Mouse (Mus musculus) gastrocnemius, adult 8-10 months (tissue): ENCODE measurements around the gene Pltp. TPM values are rescaled to one million over a fixed set of nuclear protein-coding genes. Genes with fewer than 3 reads are reported as not detected.
"Not testable (repeated sequence)": the region's sequence is repeated elsewhere in the genome, so short reads cannot be mapped to it uniquely, and the experiment has no call there.

Source experiments
- DNase-seq, 2 experiments: peaks; one replicate each; pipeline ENCODE4 v3.0.0; 2022; ENCODE audit warnings: low spot score in 2 of 2
- total RNA-seq, 4 experiments: library from RNA; stranded (reverse); gene quantifications; 2 replicates each; pipeline ENCODE4 v1.2.4; 2022

The Pltp gene
- total RNA-seq, 4 experiments from 2014 or later: 8.0 to 19.5 (median 11.9) TPM

- no peak for DNase-seq
These were observed 50.9 kb downstream of the Pltp start for GRCm38 (mm10) chr2:164806614-164807013.

DNA sequence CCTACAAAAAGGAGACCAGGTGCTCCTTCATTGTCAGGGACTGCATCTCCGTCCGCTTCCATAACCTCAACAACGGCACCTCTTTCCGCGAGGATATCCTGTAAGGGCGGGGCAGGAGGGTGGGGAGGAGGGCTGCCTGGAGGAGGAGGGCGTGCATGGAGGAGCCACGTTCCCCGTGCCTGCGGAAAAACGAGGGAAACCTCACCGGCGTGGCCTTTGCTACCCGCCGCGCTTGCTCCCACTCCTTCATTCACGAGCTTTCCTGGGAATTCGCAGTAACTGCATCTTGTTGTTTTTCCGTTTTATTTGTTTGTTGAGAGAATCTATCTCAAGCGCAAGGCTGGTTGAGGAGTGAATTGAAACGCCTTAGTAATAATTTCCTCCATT, 52.2 kb downstream of the Pltp start:
- no peak for DNase-seq

DNA sequence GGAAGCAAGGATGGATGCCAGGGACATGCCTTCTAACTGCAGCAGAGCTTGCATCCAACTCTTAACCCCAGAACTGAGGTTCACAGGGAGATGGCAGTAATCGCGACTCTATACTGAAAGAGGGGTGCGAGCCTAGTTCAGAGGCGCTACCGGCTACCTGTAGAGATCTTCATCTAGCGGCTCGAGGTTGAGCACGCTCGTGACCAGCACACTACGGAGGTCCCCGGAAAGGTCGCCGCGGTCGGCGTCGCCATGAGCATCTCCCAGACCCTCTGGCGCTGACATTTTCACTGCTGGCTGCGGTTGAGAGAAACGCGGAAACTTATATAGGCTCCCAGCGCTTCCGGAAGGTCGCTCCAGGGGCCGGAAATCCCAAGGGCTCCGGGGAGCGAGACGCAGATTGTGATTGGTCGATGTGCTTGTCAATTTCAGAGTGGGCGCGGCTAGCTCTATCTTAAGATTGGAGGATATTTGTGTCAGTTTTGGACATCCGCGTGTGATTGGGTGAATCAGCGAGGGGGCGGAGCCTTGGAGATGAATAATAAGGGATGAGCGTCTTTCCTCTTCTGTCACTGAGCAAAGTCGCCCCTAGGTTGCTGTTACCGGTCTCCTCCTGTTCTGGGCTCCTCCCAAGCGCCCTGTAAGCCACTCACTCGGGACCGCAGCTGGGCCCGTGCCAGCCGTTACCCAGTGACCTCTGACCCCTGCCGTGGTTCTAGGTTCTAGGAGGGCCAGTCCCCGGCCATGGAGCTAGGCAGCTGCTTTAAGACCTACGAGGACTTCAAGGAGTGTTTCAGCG, 52.8 kb downstream of the Pltp start, which contains the start of the genes Acot8 and Zswim3:
Gene Acot8 (minus strand): TSS at position 350 of the 799 bp plus-strand sequence.
Gene Zswim3 (plus strand): TSS at position 566 of the 799 bp plus-strand sequence.
- DNase-seq: peak; percentile 97

- DNase-seq: no peak
These were observed 53.6 kb downstream of the Pltp start for GRCm38 (mm10) chr2:164803921-164804313.

DNA sequence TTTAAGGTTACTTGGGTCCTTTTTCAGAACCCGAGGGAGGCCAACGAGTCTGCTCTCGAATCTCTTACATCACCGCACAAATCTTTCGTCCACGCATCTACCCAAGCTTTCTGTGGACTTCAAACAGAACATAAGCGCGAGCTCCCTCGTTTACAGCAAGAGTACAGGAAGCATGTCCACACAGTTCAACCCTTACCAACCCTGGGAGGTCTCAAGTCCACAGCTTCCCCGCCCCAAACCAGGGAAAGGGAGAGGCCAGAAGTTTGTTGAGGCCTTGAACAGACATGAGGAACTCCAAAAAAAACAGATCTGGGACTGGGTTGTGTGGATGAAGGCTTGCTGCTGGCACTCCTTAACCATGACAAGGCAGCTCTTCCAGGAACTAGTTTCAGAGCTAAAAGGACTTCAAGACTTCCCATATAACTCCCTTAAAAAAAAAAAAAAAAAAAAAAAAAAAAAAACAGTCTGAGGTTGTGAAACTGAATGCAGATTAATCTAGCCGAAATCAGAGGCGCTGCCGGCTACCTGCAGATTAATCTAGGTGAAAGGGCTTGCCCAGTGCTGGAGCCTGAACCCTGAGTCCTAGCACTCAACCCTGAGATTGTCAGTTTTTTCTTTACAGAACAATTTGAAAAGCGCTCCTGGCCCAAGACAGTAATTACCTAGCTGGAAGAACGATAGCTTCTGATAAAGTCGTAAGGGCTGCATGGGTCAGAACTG, 54.1 kb downstream of the Pltp start:
- DNase-seq: no peak

DNA sequence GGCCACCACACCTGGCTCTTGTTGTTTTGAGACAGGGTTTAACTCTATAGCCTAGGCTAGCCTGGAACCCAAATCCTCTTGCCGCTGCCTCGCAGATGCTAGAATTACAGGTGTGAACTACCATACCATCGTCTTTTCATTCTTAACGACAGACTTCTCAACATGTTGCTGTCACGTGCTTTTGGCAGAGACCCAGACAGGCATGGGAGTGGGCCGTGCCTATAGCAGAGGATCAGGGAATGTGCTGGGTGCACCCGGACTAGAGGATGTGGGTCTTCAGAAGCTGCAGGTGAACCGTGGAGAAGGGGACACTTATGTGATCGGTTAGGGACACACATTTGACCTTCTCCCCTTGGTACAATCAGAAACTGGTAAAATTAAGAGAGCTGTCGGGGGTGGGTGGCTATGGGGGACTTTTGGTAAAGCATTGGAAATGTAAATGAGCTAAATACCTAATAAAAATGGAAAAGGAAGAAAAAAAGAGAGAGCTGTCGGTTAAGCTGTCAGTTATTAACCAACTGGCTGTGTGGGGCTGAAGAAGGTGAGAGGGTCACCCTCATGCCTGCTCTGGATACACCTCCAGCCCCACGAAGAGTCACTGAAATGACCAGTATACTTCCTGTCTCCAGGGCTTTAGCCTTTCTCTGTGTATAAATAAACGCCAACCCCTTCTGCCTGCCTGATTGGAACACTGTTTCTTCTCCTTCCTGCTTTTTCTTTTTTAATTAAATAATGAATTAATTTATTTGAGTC, 57.1 kb downstream of the Pltp start:
- DNase-seq: no peak

DNA sequence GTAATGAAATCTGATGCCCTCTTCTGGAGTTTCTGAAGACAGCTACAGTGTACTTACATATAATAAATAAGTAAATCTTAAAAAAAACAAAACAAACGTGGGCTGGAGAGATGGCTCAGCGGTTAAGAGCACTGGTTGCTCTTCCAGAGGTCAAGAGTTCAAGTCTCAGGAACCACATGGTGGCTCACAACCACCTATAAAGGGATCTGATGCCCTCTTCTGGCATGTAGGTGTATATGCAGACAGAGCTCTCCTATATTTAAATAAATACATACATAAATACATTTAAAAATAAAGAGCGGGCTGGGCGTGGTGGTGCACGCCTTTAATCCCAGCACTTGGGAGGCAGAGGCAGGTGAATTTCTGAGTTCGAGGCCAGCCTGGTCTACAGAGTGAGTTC, 59.0 kb downstream of the Pltp start:
- not testable (repeated sequence) for DNase-seq

GRCm38 (mm10) chr2:164795868-164796267, 61.6 kb downstream of the Pltp start:
- no peak for DNase-seq

- DNase-seq: peak; percentile 69 to 80
These were observed 63.2 kb downstream of the Pltp start for GRCm38 (mm10) chr2:164794293-164794692.

DNA sequence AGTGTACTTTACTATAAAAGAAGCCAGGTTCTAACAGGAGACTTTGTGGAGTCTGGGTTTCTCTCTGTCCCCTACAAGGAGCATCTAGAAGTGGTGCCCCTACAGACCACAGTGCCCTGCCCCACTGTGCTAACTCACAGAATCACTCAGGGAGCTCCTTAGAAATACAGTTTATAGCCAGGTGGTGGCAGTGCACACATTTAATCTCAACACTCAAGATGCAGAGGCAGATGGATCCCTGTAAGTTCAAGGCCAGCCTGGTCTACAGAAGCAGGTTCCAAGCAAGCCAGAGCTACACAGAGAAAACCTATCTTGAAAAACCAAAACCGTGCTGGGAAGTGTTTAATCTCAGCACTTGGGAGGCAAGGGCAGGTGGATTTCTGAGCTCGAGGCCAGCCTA, 63.7 kb downstream of the Pltp start:
- DNase-seq: no peak

DNA sequence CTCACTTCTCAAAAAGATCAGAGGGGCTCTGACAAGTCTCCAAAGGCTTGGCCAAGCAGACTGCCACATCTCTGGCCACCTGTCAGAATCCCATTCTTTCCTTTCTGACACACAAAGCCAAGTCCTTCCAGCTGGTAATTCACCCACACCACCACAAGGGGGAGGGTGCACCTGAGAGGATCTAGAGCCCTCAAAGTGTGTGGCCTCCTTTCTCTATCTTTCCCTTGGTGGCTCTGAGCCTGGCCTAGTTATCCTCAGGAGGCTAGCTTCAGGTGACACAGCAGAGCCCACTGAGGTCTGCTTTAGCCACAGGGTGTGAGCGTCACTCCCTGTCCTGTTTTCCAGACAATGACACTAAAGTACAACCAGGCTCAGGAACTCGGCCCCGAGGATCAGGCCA, 64.3 kb downstream of the Pltp start:
- DNase-seq: peak; percentile 44 to 55

GRCm38 (mm10) chr2:164792400-164793190, 64.9 kb downstream of the Pltp start:
- DNase-seq: no peak

DNA sequence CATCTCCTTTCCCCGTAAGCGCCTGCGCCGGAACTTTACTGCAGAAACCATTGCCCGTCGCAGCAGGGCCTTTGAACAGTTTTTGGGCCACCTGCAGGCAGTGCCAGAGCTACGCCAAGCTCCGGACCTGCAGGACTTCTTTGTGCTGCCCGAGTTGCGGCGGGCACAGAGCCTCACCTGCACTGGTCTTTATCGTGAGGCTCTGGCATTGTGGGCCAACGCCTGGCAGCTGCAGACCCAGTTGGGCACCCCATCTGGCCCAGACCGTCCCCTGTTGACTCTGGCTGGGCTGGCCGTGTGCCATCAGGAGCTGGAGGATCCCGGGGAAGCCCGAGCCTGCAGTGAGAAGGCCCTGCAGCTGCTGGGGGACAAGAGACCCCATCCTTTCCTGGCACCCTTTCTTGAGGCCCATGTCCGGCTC, 65.7 kb downstream of the Pltp start:
- no peak for DNase-seq

GRCm38 (mm10) chr2:164790451-164790850, 67.1 kb downstream of the Pltp start:
- no peak for DNase-seq

Other genes starting within 250 kb of the Pltp start
- not detected for gene Wfdc6b, start 244.2 kb downstream of the Pltp start, total RNA-seq
- gene Wfdc8, start 244.1 kb downstream of the Pltp start, total RNA-seq: not detected
- gene Wfdc16, start 218.9 kb downstream of the Pltp start, total RNA-seq: not detected
- gene Wfdc10, start 201.7 kb downstream of the Pltp start, total RNA-seq: not detected
- not detected for gene Wfdc9, start 201.1 kb downstream of the Pltp start, total RNA-seq
- gene Wfdc11, start 183.6 kb downstream of the Pltp start, total RNA-seq: not detected
- gene Wfdc13, start 172.6 kb downstream of the Pltp start, total RNA-seq: not detected
- not detected for gene Spint4, start 159.2 kb downstream of the Pltp start, total RNA-seq
- not detected for gene Spint5, start 142.4 kb downstream of the Pltp start, total RNA-seq
- gene Wfdc3, start 111.8 kb downstream of the Pltp start, total RNA-seq: not detected
- gene Dnttip1, start 111.7 kb downstream of the Pltp start, total RNA-seq: 10 to 100 TPM; 15.6 to 21.0 (median 17.7) TPM
- gene Ube2c, start 87.8 kb downstream of the Pltp start, total RNA-seq: under 1 TPM in 3 of 4 experiments, not detected in 1; 0.29 to 0.38 (median 0.38) TPM
- gene Tnnc2, start 77.7 kb downstream of the Pltp start, total RNA-seq: over 10,000 TPM; 10,643 to 17,408 (median 13,587) TPM
- gene Snx21, start 71.9 kb downstream of the Pltp start, total RNA-seq: 10 to 100 TPM; 23.5 to 24.8 (median 24.4) TPM
- gene Acot8, start 52.8 kb downstream of the Pltp start, total RNA-seq: 10 to 100 TPM in 1 of 4 experiments, 1 to 10 TPM in 3; 8.1 to 10.9 (median 8.4) TPM
- gene Zswim3, start 52.6 kb downstream of the Pltp start, total RNA-seq: 1 to 10 TPM in 3 of 4 experiments, under 1 TPM in 1; 0.90 to 1.7 (median 1.2) TPM
- 1 to 10 TPM; 4.7 to 5.3 (median 5.0) TPM for gene Zswim1, start 35.0 kb downstream of the Pltp start, total RNA-seq
- not detected for gene Spata25, start 29.2 kb downstream of the Pltp start, total RNA-seq
- 10 to 100 TPM; 51.1 to 55.7 (median 52.7) TPM for gene Ctsa, start 24.8 kb downstream of the Pltp start, total RNA-seq
- 10 to 100 TPM; 39.0 to 44.4 (median 39.5) TPM for gene Neurl2, start 24.3 kb downstream of the Pltp start, total RNA-seq
- 10 to 100 TPM; 24.1 to 31.0 (median 27.2) TPM for gene Pcif1, start 21.6 kb upstream of the Pltp start, total RNA-seq
- 10 to 100 TPM in 1 of 4 experiments, 1 to 10 TPM in 3; 7.7 to 10.6 (median 8.1) TPM for gene Zfp335, start 54.0 kb upstream of the Pltp start, total RNA-seq
- under 1 TPM; 0.15 to 0.83 (median 0.58) TPM for gene Mmp9, start 83.1 kb upstream of the Pltp start, total RNA-seq
- under 1 TPM; 0.31 to 0.40 (median 0.36) TPM for gene Slc12a5, start 103.1 kb upstream of the Pltp start, total RNA-seq
- 10 to 100 TPM in 3 of 4 experiments, 1 to 10 TPM in 1; 9.0 to 15.5 (median 10.6) TPM for gene Ncoa5, start 177.2 kb upstream of the Pltp start, total RNA-seq
- under 1 TPM; 0.27 to 0.83 (median 0.55) TPM for gene Cd40, start 197.9 kb upstream of the Pltp start, total RNA-seq
- not detected for gene 1700025C18Rik, start 233.0 kb upstream of the Pltp start, total RNA-seq